Mouse (Mus musculus) liver, adult 2 months (tissue): ENCODE measurements around the gene Lrrc2.

Experiments used
- CTCF ChIP-seq: fragments of 200-500 bp; IDR thresholded peaks from 2 replicates; pipeline ENCODE4 v1.5.1; 2011; ENCODE audit warnings: low read depth, low read length, control low read depth
- POLR2A ChIP-seq: fragments of 200-500 bp; IDR thresholded peaks from 2 replicates; pipeline ENCODE4 v1.6.1; 2011; ENCODE audit warnings: low read length, control low read depth; ENCODE audit not compliant: insufficient read depth; ENCODE audit errors: extremely low read depth

DNA sequence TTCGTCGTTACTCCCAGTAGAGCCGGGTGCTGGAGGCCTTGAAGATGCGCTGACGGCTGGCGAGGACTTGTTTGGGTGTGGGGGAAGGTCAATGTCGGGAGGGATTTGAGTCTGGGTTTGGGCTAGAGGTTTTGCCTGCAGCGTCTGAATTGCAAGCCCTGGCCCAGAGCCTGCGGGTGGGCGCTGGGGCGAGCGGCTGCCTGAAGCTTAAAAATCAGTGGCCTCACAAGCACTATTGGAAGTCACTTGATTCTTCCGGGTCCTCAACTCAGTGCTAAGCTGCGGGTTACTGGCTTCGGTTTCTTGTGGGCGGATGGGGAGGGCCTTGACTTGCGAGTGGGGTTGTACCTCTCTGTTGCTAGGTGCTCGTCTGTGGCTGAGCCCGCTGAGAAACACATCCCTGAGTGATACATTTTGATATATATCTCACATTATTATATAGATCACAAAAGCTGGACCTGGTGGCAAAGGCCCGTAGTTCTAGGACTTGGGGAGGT is 4.7 kb upstream of the Lrrc2 start:
- TF ChIP-seq POLR2A = no peak
- no peak for TF ChIP-seq CTCF
